Mouse (Mus musculus) retina, adult 2 months (tissue): ENCODE measurements at regions not wholly inside any gene's neighbourhood (a gene's known extent, or its start where the extent isn't known, plus 50 kb on each side); places are given as distances from the start of the nearest gene placed in this dataset.

ENCODE experiments used
- DNase-seq: peaks from one replicate; pipeline ENCODE4 v3.0.0-alpha.2; 2012; ENCODE audit warnings: low read depth, low spot score

DNA sequence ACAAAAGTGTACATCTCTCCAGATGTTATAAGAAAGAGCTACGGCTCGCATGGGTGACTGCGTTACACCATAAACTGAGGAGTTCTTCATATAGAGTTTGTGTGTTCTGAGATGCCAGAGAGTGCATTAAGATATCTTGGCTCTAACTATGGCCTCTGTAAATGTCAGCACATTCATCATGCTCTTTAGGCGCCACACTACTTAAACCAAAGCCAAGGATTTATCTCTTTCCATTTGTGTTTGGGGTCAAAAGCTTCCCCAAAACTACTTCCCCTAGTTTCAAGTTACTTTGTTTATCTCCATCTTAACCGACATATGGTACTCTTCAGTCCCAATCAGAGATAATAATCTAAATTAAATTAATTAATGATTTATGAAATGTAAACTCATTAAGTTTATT, 541.3 kb upstream of the N6amt1 start:
- DNase-seq, result no peak

DNA sequence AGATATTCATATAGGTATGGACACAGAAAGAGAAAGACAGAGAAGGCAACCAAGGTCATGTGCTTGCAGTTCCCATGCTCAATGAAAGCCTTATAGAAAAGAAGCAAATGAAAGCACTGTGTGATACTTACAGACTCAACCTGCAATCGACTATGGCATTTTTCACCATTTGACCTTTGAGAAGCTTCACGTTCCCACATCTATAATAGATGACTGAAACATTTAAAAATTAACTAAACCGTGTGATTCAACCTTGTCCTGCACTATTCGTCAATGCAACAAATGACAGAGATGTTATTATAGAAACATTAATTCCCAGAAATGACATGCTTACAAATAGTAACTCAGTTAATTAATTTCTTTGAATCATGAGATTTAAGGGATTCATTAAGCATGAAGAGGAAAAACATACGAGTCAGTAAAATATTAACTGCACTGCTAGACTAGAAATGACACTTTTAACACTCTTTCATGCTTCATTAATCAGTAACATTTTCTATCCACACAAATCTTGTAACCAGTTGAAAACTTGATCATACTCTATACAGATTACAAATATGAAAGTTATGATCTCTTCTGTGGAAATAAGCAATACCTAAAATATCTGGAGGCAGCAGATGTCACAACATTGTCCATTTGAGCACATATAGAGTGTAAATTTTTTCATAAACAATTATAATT, 545.2 kb upstream of the N6amt1 start:
- no peak for DNase-seq

DNA sequence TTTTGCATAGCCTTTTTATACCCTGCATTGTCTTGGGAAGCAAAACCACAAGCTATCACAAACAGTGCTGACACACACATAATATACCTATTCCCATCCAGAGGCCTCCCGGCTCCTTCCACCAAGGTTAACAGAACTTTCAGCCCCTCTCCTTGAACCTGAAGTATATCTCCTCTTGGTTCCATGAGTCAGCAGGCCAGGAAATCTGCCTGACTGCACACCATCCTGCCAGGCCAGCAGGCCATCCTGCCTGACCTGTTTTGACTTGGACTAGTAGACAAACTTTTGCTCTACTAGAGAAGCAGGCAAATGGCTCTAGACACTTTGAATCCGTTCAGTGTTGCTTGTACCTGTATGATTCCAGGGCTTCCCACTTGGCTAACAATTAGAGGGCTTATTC, 547.6 kb upstream of the N6amt1 start:
- DNase-seq, result no peak

DNA sequence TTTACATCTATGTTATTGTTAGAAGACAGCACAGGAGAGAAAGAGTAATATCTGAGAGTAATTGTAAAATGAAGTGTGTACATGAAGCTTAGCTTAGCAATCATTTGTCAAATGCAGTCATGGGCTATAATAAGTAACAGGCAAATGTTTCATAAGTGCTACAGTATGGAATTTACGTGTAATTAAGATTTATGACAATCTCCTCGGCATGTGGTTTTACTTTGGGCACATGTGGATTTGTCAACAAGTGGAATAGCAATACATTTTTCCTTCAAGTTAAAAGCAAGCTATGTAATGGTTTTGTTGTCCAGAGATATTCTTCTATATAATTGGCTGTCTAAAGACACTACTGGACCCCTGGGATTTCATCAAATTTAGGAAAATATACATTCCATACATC, 577.9 kb upstream of the N6amt1 start:
- no peak for DNase-seq

DNA sequence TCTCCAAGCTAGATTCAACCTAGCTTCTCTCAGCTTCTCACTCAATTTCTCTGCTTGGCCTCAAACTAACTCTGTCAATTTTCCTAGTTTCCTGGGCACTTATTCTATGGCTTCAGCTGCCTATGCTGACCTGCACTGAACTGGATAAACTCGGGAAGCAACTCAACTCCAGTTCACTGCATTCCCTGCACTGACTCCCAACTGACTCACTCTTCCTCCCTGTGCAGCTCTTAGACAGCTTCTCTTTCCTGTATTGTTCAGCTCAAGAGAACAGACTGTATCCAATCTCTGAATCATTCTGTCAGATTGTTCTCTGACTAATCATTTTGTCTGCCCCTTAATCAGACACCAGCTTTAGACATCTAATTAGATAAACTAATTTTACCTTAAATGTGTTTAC, 581.4 kb upstream of the N6amt1 start:
- DNase-seq, result no peak

DNA sequence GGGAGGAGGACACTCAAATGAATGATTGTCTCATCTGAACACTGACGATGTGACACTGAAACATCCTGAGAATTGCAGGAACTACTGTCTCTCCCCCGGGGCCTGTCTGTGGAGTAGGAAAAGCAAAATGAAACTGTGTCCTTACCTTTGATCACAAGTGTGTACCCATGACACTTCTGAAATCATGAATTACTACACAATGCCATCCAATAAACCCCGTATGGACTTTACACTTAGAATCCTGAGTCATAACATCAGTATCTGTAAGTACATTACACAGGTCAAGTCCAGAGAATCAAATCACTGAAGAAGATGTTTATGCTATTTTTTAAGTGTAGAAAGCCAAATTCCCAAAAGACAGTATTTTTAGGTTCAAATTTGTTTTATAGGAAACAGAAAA, 585.1 kb upstream of the N6amt1 start:
- no peak for DNase-seq

DNA sequence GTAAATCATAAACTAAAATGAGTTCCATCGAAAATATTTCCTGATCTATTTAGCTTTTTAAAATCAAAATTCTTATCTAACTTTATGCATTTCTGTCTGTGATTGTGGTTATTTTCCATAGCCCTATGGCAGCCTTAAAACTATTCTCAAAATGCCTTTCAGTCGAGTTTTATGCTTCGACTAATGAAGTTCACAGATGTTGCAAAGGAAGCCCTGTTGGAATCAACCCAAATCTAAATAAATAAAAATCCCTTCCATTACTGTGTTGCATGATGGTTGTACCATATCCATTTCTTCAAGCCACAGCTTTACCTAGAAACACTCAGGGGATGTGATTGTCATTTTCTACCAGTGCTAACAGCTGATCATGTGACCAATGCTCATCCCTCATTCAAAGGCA, 585.6 kb upstream of the N6amt1 start:
- DNase-seq, result no peak

DNA sequence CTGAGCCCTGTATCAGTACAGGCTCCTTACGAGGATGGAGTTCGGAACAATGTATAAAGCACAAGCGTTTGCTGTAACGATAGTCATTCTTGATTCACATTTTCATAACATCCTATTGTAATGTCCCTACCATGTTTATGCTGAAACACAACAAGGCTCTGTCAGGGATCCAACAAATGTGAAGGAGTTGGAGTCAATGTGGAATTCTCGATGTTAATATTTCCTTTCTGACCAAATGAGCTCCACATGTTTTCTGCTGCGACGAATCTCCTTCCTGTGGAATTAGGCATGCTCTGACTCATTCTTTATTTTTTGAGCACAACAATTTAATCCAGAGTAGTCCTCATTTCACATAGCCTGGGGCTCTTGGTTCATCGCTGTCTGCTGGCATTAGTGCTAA, 588.0 kb upstream of the N6amt1 start:
- no peak for DNase-seq

DNA sequence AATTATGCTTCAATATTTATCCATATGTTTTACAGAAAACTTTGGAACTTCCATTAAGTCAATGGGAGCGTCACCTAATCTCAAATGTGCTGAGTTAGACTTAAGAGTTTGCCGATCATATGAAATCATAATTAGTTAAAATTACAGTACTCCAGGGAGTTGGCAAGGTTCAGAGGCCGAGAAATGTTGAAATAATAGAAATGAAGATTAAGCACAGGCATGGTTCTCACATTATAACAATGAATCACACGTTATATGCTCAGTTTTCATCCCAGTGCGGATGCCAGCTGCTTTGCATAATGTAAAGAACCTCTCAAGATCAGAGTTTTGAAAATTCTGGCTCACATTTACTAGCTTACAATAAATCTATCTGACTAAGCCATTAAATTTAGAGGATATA, 612.7 kb upstream of the N6amt1 start:
- DNase-seq, result no peak

DNA sequence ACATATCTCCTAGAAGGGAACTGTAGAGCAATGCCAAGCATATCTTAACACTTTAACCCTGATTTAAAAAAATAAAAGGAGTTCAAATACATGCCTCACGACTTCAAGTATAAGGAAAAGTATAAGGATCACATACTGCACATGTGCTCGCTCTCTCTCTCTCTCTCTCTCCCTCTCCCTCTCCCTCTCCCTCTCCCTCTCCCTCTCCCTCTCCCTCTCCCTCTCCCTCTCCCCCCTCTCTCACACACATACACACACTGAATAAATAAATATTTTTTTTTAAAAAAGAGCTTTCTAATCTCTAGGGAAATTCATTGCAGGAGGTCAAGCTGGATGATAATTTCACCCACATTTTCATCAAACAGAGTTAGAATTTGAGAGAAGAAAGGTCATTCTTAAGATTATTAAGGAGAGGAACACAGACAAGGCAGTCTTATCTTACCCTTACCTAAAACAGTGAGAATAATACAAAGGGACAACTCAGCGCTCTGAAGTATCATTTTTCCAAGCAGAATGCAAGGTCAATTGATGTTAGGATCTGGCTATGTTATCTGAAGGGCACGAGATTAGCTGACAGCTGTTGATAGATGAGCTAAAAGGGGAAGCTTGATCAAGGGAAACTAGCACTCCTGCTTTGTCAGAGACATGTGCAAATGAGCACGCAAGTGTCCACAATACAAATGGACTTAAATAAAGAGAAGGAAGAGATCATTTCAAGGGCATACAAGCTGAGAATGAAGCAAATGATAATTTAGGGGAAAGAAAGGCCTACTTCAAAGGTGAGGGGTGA, 634.8 kb upstream of the N6amt1 start:
- DNase-seq, result no peak

DNA sequence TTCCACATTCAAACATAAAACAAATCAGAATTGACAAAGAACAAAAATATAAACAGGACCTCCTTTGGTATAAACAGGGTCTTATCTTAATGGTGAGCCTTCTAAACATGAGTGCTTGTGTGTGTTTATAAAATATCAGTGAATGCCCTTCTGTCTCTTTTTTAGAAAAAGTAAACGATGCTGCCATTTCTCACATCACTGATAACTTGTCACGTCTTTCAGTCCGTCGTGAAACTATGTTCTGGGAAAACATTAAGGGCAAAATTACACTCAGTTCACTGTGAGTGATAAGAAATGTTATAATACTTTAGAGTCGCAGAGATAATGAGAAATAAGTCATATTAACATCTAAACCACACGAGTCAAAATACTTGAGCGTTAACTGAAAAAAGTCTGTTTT, 635.6 kb upstream of the N6amt1 start:
- DNase-seq, result no peak

DNA sequence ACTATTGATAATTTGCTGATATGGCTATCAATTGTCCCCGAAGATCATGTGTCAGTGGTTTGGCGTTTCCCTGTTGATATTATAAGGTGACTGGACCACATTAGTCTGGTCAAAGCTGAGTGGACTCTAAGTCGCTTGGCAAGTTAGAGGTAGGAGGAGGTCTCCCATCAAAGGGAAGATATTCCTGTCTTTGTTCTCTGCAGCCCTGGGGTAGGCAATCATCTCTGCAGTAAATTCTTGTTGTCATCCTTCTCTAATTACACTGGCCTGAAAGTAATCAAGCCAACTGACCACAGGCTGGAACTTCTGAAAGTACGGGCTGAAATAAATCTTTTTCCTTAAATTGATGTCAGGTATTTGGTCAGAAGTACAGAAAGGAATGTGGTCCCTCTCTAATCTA, 652.3 kb upstream of the N6amt1 start:
- DNase-seq, result no peak

DNA sequence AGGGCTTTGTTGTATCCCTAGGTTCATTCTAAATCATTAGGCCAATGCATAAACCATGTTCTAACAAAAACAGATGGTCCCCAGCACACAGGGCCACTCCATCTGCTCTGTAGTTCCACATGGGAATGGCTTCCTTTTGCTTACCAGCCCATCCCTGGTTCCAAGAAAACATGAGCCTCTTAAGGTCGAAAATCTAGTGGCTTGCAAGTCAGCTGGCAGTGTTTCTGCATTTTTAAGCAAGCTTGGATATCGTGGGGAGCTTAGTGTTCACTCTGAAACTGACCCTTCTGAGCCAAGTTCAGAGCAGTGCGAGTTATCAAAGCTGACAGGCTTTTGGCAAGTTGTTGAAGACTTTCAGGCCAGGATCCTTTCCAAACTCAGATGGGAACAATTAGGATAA, 659.5 kb upstream of the N6amt1 start:
- DNase-seq, result no peak

DNA sequence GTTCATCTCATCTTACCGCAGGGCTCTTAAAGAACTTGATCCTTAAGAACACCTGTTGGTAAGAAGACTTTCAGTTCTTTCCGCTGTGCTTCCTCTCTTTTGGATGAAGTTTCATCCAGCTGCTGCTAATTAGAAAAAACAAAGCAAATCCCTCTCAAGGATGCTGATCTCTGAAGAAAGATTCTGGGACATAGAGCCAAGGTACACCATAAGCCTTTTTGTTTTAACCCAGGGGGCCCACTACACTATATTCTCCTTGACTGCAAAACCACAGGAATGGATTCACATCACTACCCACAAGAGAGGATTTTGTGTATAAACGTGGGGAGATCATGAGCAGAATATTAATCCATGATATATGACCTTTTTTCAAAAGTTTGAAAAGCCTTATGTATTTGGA, 694.8 kb upstream of the N6amt1 start:
- DNase-seq, result no peak

DNA sequence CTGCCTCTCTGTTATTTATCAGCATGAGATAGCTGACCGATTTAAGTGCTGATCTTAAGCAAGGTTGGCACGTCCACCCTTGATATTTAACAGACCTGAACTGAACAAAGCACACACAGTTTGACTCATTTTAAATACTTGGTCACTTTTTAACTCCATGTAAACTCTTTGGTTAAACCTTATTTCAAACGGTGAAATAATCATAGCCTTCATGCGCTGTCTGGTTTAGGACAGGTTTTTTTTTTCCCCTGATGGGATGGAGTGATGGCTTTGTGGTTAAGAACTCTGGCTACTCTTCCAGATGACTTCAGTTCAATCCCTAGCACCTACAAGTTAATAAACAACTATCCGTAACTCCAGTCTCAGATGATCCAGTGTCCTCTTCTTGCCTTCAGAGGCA, 706.7 kb upstream of the N6amt1 start:
- no peak for DNase-seq

DNA sequence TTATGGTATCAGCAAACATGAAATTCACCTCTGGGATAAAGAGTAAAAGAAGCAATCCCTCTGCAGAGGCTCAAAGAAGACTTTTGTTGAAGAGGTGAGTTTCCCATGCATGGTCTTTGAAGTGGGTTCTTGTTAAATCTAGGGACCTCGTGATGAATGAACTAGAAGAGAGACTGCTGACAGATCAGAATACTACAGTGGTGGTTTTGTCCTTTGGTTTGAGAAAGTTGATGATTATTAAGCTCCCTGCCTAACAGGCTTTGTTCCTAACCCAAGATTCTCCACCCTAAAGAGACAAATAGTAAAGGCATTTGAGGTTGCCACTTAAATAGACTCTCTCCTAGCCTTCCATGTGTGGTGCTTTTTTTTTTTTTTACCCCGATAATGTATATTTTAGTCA, 707.2 kb upstream of the N6amt1 start:
- no peak for DNase-seq

DNA sequence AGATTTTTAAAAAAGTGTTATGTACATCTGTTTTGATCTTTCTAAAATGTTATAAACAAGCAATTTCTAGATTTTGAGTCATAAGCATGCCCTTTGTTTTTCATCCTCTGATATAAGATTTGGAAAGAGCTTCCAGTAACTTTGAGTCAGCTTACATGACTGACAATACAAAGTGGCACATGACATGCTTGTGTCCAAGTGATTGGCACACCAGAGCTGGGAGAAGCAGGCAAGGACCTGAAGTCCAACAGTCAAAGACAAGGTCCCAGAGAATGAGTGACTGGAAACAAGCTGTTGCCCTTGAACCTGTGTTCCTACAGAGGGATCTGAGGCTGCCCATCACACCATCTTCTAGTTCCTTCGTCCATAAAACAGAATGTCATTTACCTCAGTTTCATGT, 708.5 kb upstream of the N6amt1 start:
- DNase-seq, result no peak

DNA sequence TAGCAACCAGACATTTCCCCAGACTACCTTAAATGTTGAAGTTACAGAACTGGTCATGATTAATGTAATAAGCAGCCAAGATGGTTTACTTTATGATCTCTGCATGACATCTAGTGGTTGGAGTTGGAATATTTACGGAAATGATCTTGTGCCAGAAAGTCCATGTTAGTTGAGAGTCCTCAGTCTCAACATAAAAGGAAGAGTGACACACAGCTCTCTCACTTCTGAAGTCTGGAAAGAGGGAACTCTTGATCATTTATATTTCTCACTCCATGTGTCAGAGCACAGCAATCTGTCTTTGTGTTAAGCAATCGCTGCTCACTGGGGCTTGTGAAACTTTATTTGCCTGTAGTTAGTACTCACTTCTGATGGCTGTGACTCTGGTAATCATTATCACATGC, 709.1 kb upstream of the N6amt1 start:
- DNase-seq, result peak; percentile 33

DNA sequence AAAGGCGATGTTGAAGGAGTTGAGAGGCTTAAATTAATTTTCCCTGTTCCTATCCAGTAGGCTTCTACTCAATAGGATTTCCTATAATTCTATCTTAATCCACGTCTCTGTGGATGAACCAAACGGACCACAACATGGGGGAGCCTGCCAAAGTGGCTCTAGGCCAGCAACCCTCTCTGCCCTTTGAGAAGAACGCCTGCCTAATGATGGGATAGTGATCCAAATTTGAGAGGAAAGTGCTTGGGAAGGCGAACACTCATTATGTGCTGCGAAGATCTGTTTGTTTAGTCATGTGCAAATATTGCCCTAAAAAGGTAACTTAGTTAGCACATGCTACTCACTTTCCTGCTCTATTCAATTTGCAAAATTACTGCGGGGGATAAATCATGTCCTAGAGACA, 702.5 kb upstream of the Adamts5 start:
- peak; percentile 20 for DNase-seq

DNA sequence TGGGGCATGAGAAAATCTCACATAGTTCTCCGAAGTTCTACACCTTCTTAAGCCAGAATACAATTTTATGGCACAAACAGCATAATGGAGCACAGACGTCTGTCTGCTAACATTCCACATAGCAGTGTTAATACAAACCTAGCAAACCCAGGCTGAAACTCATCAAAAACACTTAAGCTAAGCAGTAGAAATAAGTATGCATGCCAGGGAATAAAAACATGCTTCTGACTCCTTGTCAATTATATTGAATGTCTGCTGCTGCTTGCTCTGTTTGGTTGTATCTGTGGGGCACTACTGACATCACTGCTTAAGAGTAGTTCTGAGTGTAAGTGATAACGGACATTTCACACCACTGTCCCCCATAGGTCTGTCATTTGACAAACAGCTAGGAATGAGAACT, 693.4 kb upstream of the Adamts5 start:
- no peak for DNase-seq

DNA sequence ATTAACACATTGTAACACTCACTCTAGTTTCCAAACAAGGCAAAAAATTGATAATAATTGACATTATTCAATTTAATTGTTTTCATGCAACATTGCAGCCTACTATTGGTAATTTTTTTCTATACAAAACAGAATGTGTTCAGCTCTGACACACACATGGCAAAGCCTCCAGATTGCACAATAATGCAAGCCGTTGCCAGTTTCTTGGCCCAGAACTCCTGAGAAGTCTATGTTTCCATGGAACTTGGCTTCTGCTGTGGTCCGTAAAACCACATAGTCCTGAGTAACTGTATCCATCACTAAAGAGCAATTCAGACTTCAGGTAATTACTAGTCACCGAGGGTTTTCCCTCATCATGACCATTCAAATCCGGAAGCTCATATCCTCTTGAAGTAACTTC, 684.4 kb upstream of the Adamts5 start:
- DNase-seq, result no peak

DNA sequence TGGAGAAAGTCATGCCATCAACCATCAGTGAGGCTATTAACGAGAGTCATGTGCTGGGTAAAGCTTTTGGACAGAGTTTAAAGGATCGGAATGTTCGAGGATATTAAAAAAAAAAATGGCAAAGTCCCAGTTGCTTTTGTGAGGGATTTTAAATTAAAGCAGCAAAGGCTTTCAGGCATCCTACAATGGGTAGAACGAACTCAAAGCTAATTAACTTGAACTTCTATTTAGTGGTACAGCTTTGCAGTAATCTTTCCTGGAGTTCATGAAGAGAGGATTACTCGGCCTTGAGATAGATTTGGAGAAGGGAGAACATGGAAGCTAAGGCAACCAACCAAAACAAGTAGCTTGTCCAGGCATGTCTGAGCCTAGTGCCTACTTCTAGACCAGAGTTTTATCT, 676.7 kb upstream of the Adamts5 start:
- no peak for DNase-seq

DNA sequence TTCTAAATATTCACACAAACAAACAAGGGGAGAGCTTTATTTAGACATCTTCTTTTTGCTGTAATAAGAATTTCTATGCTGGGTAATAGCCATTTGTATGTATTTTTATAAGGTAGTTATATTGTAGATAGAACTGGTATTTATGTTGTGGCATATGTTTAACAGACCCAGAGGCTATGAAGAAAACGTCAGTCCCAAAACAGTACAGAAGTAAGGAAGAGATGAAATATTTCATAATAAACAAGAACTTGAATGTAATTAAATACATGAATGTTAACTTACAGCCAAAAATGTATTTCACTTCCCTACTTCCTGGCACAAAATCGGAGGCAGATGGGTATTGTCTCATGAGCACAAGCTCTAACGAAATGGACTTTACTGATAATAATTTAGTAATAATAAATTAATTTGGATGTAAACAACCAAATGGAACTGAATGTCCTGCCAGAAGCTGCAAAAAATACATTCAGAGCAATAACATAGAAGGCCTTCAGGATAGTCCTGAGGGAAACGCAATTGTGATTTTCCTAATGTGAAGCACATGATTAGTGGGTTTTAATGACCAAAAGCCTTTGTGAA, 645.9 kb upstream of the Adamts5 start:
- no peak for DNase-seq
